Mouse (Mus musculus): ENCODE data around the gene Nt5m. TPM values are rescaled to one million over a fixed set of nuclear protein-coding genes. Genes with fewer than 3 reads are reported as not detected.

Nt5m gene
- polyA plus RNA-seq, 1 experiment from 2014 or later: 44.5 TPM

DNA sequence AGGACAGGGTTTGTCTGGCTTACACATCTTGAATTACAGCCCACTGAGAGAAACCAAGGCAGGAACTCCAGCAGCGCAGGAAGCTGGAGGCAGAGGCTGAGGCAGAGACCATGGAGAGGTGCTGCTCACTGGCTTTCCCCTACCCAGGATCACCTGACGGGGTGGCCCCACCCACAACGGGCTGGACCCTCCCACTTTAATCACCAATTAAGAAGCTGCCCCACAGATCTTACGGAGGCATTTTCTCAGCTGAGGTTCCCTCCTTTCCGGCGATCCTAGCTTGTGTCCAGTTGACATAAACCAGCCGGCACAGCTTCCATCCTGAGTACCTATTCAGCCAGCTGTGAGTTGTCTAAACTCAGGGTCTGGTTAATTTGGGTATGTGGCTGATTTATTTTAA lies 82.0 kb downstream of the Nt5m start:
- WGBS: 25% methylated on average over 7 of the region's 7 CpGs
- Histone ChIP-seq H3K27ac (ENCODE audit: low read depth, low read length) (no peak overlapping the region), H3K4me2 (ENCODE audit: low read depth) (no peak overlapping the region), H3K4me1 (ENCODE audit: control insufficient read depth, insufficient read depth, low read length) (no peaks in the 10 kb centered on the region), H3K4me3 (ENCODE audit: low read depth, low read length) (no peak overlapping the region), H3K9ac (ENCODE audit: low read length) (no peak overlapping the region; the same call in 1 of the 2 replicates), H3K36me3 (ENCODE audit: control insufficient read depth, insufficient read depth, low read length) (no peaks in the 10 kb centered on the region), H3K9me3 (ENCODE audit: control insufficient read depth, low read length) (no peaks in the 10 kb centered on the region), H3K27me3 (ENCODE audit: control insufficient read depth, insufficient read depth, low read length) (no peaks in the 10 kb centered on the region)
- ATAC-seq (ENCODE audit: insufficient read depth, low FRiP score, low TSS enrichment): no peak
- no peak for DNase-seq (ENCODE audit: low spot score)

GRCm38 (mm10) chr11:59930031-59930430 lies 90.8 kb downstream of the Nt5m start:
- ATAC-seq (ENCODE audit: insufficient read depth, low FRiP score, low TSS enrichment) (no peak), DNase-seq (ENCODE audit: low spot score) (no peak)
- no peak overlapping the region for H3K4me2 ChIP-seq (ENCODE audit: low read depth)
- no peak overlapping the region for H3K9ac ChIP-seq (ENCODE audit: low read length)
- no peak overlapping the region for H3K4me3 ChIP-seq (ENCODE audit: low read depth, low read length)
- WGBS: 36% methylated on average over 4 of the region's 4 CpGs
- H3K27ac ChIP-seq (ENCODE audit: low read depth, low read length): no peak overlapping the region
- no peaks in the 10 kb centered on the region for H3K4me1 ChIP-seq (ENCODE audit: control insufficient read depth, insufficient read depth, low read length)
- H3K36me3 ChIP-seq (ENCODE audit: control insufficient read depth, insufficient read depth, low read length): no peaks in the 10 kb centered on the region
- H3K9me3 ChIP-seq (ENCODE audit: control insufficient read depth, low read length): no peaks in the 10 kb centered on the region
- H3K27me3 ChIP-seq (ENCODE audit: control insufficient read depth, insufficient read depth, low read length): no peaks in the 10 kb centered on the region

Other genes starting within 250 kb of the Nt5m start
- gene Olfr223, start 246.2 kb upstream of the Nt5m start, polyA plus RNA-seq (2014; fragmentation: Nextera tagmentation; extraction: Ambion mirVana): not detected in 2 replicates
- gene Mprip, start 178.1 kb upstream of the Nt5m start, polyA plus RNA-seq (2014; fragmentation: Nextera tagmentation; extraction: Ambion mirVana): 87.6 and 91.3 TPM in 2 replicates
- gene Pld6, start 51.8 kb upstream of the Nt5m start, polyA plus RNA-seq (2014; fragmentation: Nextera tagmentation; extraction: Ambion mirVana): 0.60 and 0.69 TPM in 2 replicates
- gene Flcn, start 29.4 kb upstream of the Nt5m start, polyA plus RNA-seq (2014; fragmentation: Nextera tagmentation; extraction: Ambion mirVana): 30.6 and 30.9 TPM in 2 replicates
- 247 and 252 TPM in 2 replicates for gene Cops3, start 391 bp downstream of the Nt5m start, polyA plus RNA-seq (2014; fragmentation: Nextera tagmentation; extraction: Ambion mirVana)
- 44.2 and 45.0 TPM in 2 replicates for gene Med9, start 108.8 kb downstream of the Nt5m start, polyA plus RNA-seq (2014; fragmentation: Nextera tagmentation; extraction: Ambion mirVana)
- 1.2 and 1.7 TPM in 2 replicates for gene Rasd1, start 125.5 kb downstream of the Nt5m start, polyA plus RNA-seq (2014; fragmentation: Nextera tagmentation; extraction: Ambion mirVana)
- gene Pemt, start 207.0 kb downstream of the Nt5m start, polyA plus RNA-seq (2014; fragmentation: Nextera tagmentation; extraction: Ambion mirVana): 6.9 and 7.3 TPM in 2 replicates